Mouse (Mus musculus): ENCODE measurements at regions not wholly inside any gene's neighbourhood (a gene's known extent, or its start where the extent isn't known, plus 50 kb on each side); places are given as distances from the start of the nearest gene placed in this dataset.

GRCm38 (mm10) chr15:25542382-25542781 lies 79.9 kb upstream of the Myo10 start:
- no peak overlapping the region for H3K4me3 ChIP-seq (replicated peaks; ENCODE audit: low read depth, low read length)
- ATAC-seq (replicated peaks; ENCODE audit: low FRiP score, low read depth) (no peak), DNase-seq (ENCODE audit: low spot score) (no peak)
- 81% methylated on average over 4 of the region's 4 CpGs for WGBS
- no peaks in the 10 kb centered on the region for H3K9me3 ChIP-seq (replicated peaks; ENCODE audit: low read length)
- H3K27me3 ChIP-seq (ENCODE audit: insufficient read depth, low read length) = no peaks in the 10 kb centered on the region
- H3K27ac ChIP-seq = no peak overlapping the region
- no peak for TF ChIP-seq CTCF (IDR thresholded peaks at IDR 0.05; ENCODE audit: low read depth)
- no peak overlapping the region for H3K9ac ChIP-seq (ENCODE audit: low read depth, low read length)
- H3K36me3 ChIP-seq (ENCODE audit: insufficient read depth, low read length) = no peaks in the 10 kb centered on the region
- H3K4me2 ChIP-seq (ENCODE audit: low read length) = no peak overlapping the region
- H3K4me1 ChIP-seq (replicated peaks; ENCODE audit: insufficient read depth, low read length) = peaks cover 12% of the 10 kb centered on the region; the same call in 1 of the 2 replicates

GRCm38 (mm10) chr15:25546185-25546584 lies 76.1 kb upstream of the Myo10 start:
- H3K4me2 ChIP-seq (ENCODE audit: low read length) = no peak overlapping the region
- TF ChIP-seq CTCF (IDR thresholded peaks at IDR 0.05; ENCODE audit: low read depth) = no peak
- H3K9ac ChIP-seq (ENCODE audit: low read depth, low read length) = no peak overlapping the region
- H3K36me3 ChIP-seq (ENCODE audit: insufficient read depth, low read length) = no peaks in the 10 kb centered on the region
- H3K27ac ChIP-seq = no peak overlapping the region
- no peaks in the 10 kb centered on the region for H3K27me3 ChIP-seq (ENCODE audit: insufficient read depth, low read length)
- 0 out of 2 replicates have a peak, but pooled peaks cover 4% of the 10 kb centered on the region for H3K4me1 ChIP-seq (replicated peaks; ENCODE audit: insufficient read depth, low read length)
- no peaks in the 10 kb centered on the region for H3K9me3 ChIP-seq (replicated peaks; ENCODE audit: low read length)
- H3K4me3 ChIP-seq (replicated peaks; ENCODE audit: low read depth, low read length) = no peak overlapping the region
- ATAC-seq (replicated peaks; ENCODE audit: low FRiP score, low read depth) (no peak), DNase-seq (ENCODE audit: low spot score) (peak; percentile 64)
- WGBS = 15% methylated on average over 4 of the region's 4 CpGs

DNA sequence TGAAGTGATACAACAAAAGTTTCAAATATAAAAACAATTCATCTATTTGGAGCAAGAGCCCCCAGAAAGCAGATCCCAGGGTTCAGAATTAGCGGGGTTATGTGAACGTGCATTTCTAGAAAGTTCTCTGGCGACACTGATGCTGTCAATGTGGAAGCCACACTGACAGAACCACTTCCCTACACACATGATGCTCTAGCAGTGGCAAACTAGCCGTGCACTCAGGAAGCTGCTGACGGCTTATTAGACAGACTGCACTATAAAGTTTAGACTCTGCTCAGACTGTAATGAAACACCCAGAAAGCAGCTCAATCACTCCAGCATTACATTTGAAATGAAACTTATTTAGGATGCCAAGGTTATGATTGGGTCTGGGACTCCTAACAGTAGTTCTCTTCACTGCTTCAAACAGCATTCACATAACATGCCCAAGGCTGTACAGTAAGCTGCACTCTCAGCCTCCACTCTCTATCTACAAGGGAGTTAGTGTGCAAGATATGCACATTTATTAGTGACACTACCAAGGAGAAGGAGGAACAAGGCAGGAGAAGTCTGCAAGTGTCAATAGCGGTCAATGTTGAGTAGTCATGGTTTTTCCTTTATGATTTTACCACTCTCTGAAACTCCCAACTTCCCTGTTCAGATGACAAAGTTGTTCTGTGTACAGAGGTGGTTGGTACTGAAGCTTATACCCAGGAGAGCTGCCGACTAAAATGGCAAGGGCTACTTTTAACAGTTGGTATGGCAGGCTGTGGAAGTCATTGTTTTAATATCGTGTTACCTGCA lies 71.9 kb upstream of the Myo10 start:
- Histone ChIP-seq H3K4me3 (replicated peaks; ENCODE audit: low read depth, low read length) (no peak overlapping the region), H3K36me3 (ENCODE audit: insufficient read depth, low read length) (no peaks in the 10 kb centered on the region), H3K9ac (ENCODE audit: low read depth, low read length) (no peak overlapping the region), H3K27ac (no peak overlapping the region), H3K4me2 (ENCODE audit: low read length) (no peak overlapping the region), H3K9me3 (replicated peaks; ENCODE audit: low read length) (no peaks in the 10 kb centered on the region), H3K27me3 (ENCODE audit: insufficient read depth, low read length) (no peaks in the 10 kb centered on the region), H3K4me1 (replicated peaks; ENCODE audit: insufficient read depth, low read length) (0 out of 2 replicates have a peak, but pooled peaks cover 4% of the 10 kb centered on the region)
- TF ChIP-seq CTCF (IDR thresholded peaks at IDR 0.05; ENCODE audit: low read depth) = no peak
- DNase-seq (ENCODE audit: low spot score) (no peak), ATAC-seq (replicated peaks; ENCODE audit: low FRiP score, low read depth) (no peak)
- WGBS = 75% methylated on average over 8 of the region's 8 CpGs

DNA sequence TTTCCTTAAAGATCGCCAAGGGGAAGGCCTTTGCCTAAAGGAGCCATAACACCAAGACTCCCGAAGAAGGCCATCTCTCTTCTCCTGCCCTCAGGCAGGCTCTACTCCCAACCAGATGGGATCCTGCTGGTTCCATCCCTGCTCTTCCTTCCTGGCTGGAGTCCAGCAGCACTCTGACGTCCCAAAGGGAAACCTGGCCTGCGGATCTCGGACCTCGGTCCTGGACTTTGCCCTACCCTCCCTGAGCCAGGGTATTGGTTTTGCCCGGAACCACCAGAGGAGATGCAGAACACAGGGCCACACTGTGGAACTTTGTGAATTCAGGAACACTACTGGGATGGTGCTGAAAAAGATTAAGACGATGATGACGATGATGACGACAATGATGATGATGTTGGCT lies 67.4 kb upstream of the Myo10 start:
- no peaks in the 10 kb centered on the region for H3K36me3 ChIP-seq (ENCODE audit: insufficient read depth, low read length)
- TF ChIP-seq CTCF (IDR thresholded peaks at IDR 0.05; ENCODE audit: low read depth) = no peak
- H3K9me3 ChIP-seq (replicated peaks; ENCODE audit: low read length) = no peaks in the 10 kb centered on the region
- no peak overlapping the region for H3K9ac ChIP-seq (ENCODE audit: low read depth, low read length)
- WGBS = 88% methylated on average over 10 of the region's 10 CpGs
- H3K4me1 ChIP-seq (replicated peaks; ENCODE audit: insufficient read depth, low read length) = no peaks in the 10 kb centered on the region
- no peak overlapping the region for H3K4me2 ChIP-seq (ENCODE audit: low read length)
- no peak overlapping the region for H3K4me3 ChIP-seq (replicated peaks; ENCODE audit: low read depth, low read length)
- no peak for DNase-seq (ENCODE audit: low spot score)
- ATAC-seq (replicated peaks; ENCODE audit: low FRiP score, low read depth) = no peak
- H3K27ac ChIP-seq = no peak overlapping the region
- H3K27me3 ChIP-seq (ENCODE audit: insufficient read depth, low read length) = no peaks in the 10 kb centered on the region

DNA sequence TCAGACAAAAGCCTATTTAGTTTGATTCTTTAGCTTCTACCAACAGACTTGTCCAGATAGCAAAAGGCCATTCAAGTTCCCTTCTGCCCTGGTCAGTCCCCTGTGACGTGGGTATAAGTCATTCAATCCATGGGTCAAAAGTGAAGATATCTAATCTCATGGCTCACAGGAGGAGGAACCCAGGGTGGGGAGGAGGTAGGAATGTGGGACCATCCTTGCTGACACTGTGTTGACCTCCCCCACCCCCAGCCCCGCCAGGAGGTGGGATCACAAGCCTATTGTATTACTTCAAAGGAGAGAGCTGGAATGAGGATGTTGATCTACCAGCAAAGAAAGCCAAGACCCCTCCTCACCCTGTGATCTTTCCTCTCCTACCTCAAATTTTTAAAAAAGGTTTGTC lies 66.5 kb upstream of the Myo10 start:
- H3K36me3 ChIP-seq (ENCODE audit: insufficient read depth, low read length) = no peaks in the 10 kb centered on the region
- WGBS = 38% methylated on average over 2 of the region's 2 CpGs
- H3K9ac ChIP-seq (ENCODE audit: low read depth, low read length) = no peak overlapping the region
- H3K4me1 ChIP-seq (replicated peaks; ENCODE audit: insufficient read depth, low read length) = no peaks in the 10 kb centered on the region
- no peak overlapping the region for H3K4me3 ChIP-seq (replicated peaks; ENCODE audit: low read depth, low read length)
- H3K27me3 ChIP-seq (ENCODE audit: insufficient read depth, low read length) = no peaks in the 10 kb centered on the region
- ATAC-seq (replicated peaks; ENCODE audit: low FRiP score, low read depth) (no peak; the same call in 1 of the 2 replicates), DNase-seq (ENCODE audit: low spot score) (peak; percentile 52)
- no peak for TF ChIP-seq CTCF (IDR thresholded peaks at IDR 0.05; ENCODE audit: low read depth)
- H3K4me2 ChIP-seq (ENCODE audit: low read length) = no peak overlapping the region
- no peaks in the 10 kb centered on the region for H3K9me3 ChIP-seq (replicated peaks; ENCODE audit: low read length)
- no peak overlapping the region for H3K27ac ChIP-seq

DNA sequence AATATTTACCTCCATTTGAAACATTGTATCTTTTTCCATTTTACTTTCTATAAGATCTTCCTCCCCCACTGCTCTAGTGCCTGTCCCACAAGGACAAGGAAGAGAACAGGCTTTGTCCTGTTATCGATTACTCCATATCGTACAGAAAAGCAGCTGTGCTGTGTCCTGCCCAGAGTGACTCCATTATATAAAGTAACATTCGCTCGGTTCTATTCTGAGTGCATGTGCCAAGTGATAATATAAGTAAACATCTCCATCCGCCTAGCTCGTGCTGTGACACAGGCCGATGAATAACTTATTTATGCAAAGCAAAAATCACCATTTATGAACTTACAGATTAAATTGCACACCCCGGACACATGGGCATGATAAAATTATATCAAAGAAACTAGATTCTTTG lies 64.8 kb upstream of the Myo10 start:
- Histone ChIP-seq H3K4me2 (ENCODE audit: low read length) (no peak overlapping the region), H3K4me3 (replicated peaks; ENCODE audit: low read depth, low read length) (no peak overlapping the region), H3K4me1 (replicated peaks; ENCODE audit: insufficient read depth, low read length) (no peaks in the 10 kb centered on the region), H3K9ac (ENCODE audit: low read depth, low read length) (no peak overlapping the region), H3K27me3 (ENCODE audit: insufficient read depth, low read length) (no peaks in the 10 kb centered on the region), H3K27ac (no peak overlapping the region), H3K9me3 (replicated peaks; ENCODE audit: low read length) (no peaks in the 10 kb centered on the region), H3K36me3 (ENCODE audit: insufficient read depth, low read length) (no peaks in the 10 kb centered on the region)
- WGBS = 83% methylated on average over 8 of the region's 8 CpGs
- DNase-seq (ENCODE audit: low spot score) = no peak
- TF ChIP-seq CTCF (IDR thresholded peaks at IDR 0.05; ENCODE audit: low read depth) = no peak
- ATAC-seq (replicated peaks; ENCODE audit: low FRiP score, low read depth) = no peak

All from kidney, postnatal 0 days (tissue).